Mouse (Mus musculus): ENCODE data around the gene Top2a.

DNA sequence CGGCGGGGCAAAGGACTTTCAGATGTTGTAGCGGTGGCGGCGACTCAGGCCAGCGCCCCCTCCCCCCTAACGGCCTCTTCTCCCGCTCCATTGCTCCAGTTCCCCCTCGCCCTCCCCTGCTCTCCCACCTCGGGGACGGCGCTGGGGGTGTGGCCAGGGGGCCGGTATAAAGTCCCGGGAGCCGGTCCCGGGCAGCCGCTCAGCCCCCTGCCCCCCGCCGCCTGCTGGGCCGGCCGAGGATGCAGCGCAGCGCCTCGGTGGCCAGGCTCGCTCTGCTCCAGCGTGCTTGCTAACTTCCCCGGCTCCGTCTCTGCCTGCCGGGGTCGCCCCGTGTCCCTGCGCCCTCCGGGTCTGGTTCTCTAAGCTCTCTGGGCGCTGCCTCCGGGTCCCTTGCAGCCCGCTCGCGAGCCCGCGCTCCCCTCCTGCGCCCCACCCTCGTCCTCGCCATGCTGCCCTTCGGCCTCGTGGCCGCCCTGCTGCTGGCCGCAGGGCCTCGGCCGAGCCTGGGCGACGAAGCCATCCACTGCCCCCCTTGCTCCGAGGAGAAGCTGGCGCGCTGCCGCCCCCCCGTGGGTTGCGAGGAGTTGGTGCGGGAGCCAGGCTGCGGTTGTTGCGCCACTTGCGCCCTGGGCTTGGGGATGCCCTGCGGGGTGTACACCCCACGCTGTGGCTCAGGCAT, 17.2 kb upstream of the Top2a start, which contains the start of gene Igfbp4:
- TF ChIP-seq POLR2A (IDR thresholded peaks at IDR 0.05; ENCODE audit: low read depth, low read length) (peak; percentile 82), CTCF (IDR thresholded peaks at IDR 0.05; ENCODE audit: borderline replicate concordance, insufficient read depth, low read length) (no peak)
